Mouse (Mus musculus) ES-E14 (cell line): ENCODE data around the gene Iqsec2. TPM values are rescaled to one million over a fixed set of nuclear protein-coding genes. Genes with fewer than 3 reads are reported as not detected.

ENCODE experiments used
- DNase-seq: peaks from one replicate; pipeline ENCODE4 v3.0.0-alpha.2; 2013; ENCODE audit warnings: low read depth, low spot score
- H3K27ac ChIP-seq: 2 replicates; pipeline ENCODE4 v1.5.1; 2012; ENCODE audit warnings: low read depth, mild to moderate bottlenecking, low read length, moderate library complexity, mixed read lengths; ENCODE audit not compliant: poor library complexity, insufficient read depth, severe bottlenecking
- H3K36me3 ChIP-seq: 2 replicates; pipeline ENCODE4 v1.6.1; 2012; ENCODE audit warnings: mild to moderate bottlenecking, low read length, moderate library complexity, mixed read lengths; ENCODE audit not compliant: control insufficient read depth, poor library complexity, insufficient read depth, severe bottlenecking
- H3K4me1 ChIP-seq, 2 experiments: fragments of 150-350 bp in 1 of 2; sonication (generic) in 1 of 2; 2 replicates each; pipeline ENCODE4 v1.6.1; 2012; ENCODE audit warnings: low read length in 2 of 2, mild to moderate bottlenecking in 1 of 2, mixed read lengths in 1 of 2; ENCODE audit not compliant: control insufficient read depth in 2 of 2, insufficient read depth in 2 of 2, poor library complexity in 1 of 2
- H3K4me3 ChIP-seq, 2 experiments: fragments of 150-350 bp in 1 of 2; sonication (generic) in 1 of 2; 2 replicates each; pipeline ENCODE4 v1.5.1; 2012; ENCODE audit warnings: low read length in 2 of 2, low read depth in 1 of 2, mild to moderate bottlenecking in 1 of 2, mixed read lengths in 1 of 2; ENCODE audit not compliant: insufficient read depth in 1 of 2, poor library complexity in 1 of 2, severe bottlenecking in 1 of 2
- H3K9ac ChIP-seq: 2 replicates; pipeline ENCODE4 v1.6.1; 2012; ENCODE audit warnings: low read depth, mild to moderate bottlenecking, low read length, mixed read lengths; ENCODE audit not compliant: poor library complexity, insufficient read depth, severe bottlenecking
- H3K9me3 ChIP-seq: fragments of 150-350 bp; sonication (generic); 2 replicates; pipeline ENCODE4 v1.6.1; 2012; ENCODE audit warnings: low read depth, mild to moderate bottlenecking, low read length; ENCODE audit not compliant: control insufficient read depth, insufficient read depth
- CHD2 ChIP-seq: IDR thresholded peaks from 2 replicates; pipeline ENCODE4 v1.6.1; 2014; ENCODE audit warnings: mild to moderate bottlenecking, low read depth, low read length, inconsistent platforms
- HCFC1 ChIP-seq: IDR thresholded peaks from 2 replicates; pipeline ENCODE4 v1.6.1; 2012; ENCODE audit warnings: low read length, inconsistent platforms, borderline replicate concordance; ENCODE audit not compliant: insufficient read depth
- MAFK ChIP-seq: IDR thresholded peaks from 2 replicates; pipeline ENCODE4 v1.6.1; 2014; ENCODE audit warnings: mild to moderate bottlenecking, low read depth, low read length, inconsistent platforms; ENCODE audit not compliant: insufficient read depth
- ZC3H11A ChIP-seq: IDR thresholded peaks from 2 replicates; pipeline ENCODE4 v1.6.1; 2012; ENCODE audit warnings: low read depth, mild to moderate bottlenecking, inconsistent platforms, low read length, borderline replicate concordance
- ZNF384 ChIP-seq: IDR thresholded peaks from 2 replicates; pipeline ENCODE4 v1.6.1; 2012; ENCODE audit warnings: low read depth, low read length, inconsistent platforms
- in situ Hi-C, 2 experiments: fragments of 600-800 bp; cut with MboI; formaldehyde crosslinking; loops; one replicate each; pipeline ENCODE4 v1.15.1; 2025; ENCODE audit warnings: low sequenced_read_pairs in 2 of 2, inconsistent platforms in 1 of 2; ENCODE audit not compliant: unreplicated experiment in 2 of 2
- total RNA-seq: library from RNA; depleted of rRNA; stranded (reverse); fragments of 300-350 nt; gene quantifications from 2 replicates; pipeline ENCODE4 v1.2.3, GENCODE M21; 2012

The Iqsec2 gene
- total RNA-seq, 1 experiment, result 1.2 TPM

DNA sequence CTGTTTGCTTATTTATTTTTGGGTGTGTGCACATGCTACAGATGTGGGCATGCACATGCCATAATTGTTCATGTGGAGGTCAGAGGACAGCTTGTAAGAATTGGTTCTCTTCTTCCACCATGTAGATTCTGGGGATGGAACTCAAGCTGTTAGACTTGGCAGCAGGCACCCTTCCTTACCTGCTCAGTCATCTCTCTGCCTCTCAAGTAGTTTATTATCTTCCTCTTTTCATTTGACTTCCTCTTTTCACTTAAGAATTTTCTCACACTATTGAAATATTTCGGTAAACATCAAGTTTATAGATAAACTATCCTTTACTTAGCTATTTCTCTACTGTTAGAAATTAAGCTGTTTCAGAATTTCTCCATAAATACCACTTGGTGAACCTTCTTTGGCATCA lies 70.6 kb downstream of the Iqsec2 start:
- in situ Hi-C loops, result no loop called here
- Histone ChIP-seq H3K36me3 (no peaks in the 10 kb centered on the region), H3K27ac (no peak overlapping the region), H3K9ac (no peak overlapping the region), H3K4me3 (no peak overlapping the region), H3K4me1 (no peaks in the 10 kb centered on the region), H3K9me3 (no peaks in the 10 kb centered on the region)
- TF ChIP-seq ZC3H11A, result no peak
- no peak for TF ChIP-seq ZNF384
- no peak for TF ChIP-seq HCFC1
- TF ChIP-seq MAFK, result no peak
- TF ChIP-seq CHD2, result no peak
- no peak for DNase-seq

DNA sequence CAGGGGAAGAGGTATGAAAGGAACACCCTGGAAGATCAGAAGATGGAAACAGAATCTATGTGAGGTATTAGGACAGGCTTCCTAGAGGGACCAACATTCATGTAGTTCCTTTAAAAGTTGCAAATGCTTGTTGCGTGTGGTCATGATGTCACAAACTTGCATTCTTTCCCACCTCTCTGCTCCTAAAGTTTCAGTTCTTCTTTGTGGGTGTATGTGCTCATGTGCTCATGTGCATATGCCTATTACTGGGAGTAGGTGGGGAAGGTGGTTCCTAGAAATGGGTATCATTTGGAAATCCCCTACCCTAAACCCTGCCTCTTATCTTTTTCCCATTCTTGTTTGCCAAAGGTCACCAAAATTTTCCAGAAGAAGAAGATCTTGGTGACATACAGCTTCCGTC lies 74.5 kb downstream of the Iqsec2 start:
- no peak overlapping the region for H3K27ac ChIP-seq

DNA sequence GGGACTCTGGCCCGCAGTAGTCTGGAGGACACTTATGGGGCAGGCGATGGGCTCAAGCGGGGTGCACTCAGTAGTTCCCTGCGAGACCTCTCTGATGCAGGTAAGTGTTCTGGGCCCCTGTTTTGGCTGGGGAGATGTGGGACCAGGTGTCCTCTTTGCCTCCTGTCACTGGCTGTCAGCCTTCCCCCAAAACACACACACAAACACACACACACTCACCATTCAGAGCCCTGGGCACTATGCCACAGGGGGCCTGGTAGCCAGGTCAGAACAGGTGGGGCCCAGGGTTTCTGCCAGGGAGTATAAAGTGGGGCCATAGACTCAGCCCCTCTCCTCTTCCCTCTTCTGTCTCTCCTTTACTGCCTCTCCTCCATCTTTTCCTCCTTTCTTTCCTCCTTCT lies 77.7 kb downstream of the Iqsec2 start:
- in situ Hi-C loops, result no loop called here
- Histone ChIP-seq H3K36me3 (no peaks in the 10 kb centered on the region), H3K4me1 (no peaks in the 10 kb centered on the region), H3K4me3 (no peak overlapping the region), H3K9ac (no peak overlapping the region), H3K27ac (no peak overlapping the region), H3K9me3 (no peaks in the 10 kb centered on the region)
- no peak for TF ChIP-seq HCFC1
- no peak for TF ChIP-seq ZNF384
- TF ChIP-seq MAFK, result no peak
- no peak for TF ChIP-seq ZC3H11A
- no peak for TF ChIP-seq CHD2
- no peak for DNase-seq

More for the DNA sequence above, 74.5 kb downstream of the Iqsec2 start:
- DNase-seq, result no peak
- no peaks in the 10 kb centered on the region for H3K4me1 ChIP-seq
- no peak overlapping the region for H3K9ac ChIP-seq
- in situ Hi-C loops, result no loop called here
- no peak overlapping the region for H3K4me3 ChIP-seq
- no peak for TF ChIP-seq CHD2
- no peak for TF ChIP-seq HCFC1
- no peak for TF ChIP-seq ZNF384
- no peak for TF ChIP-seq MAFK
- TF ChIP-seq ZC3H11A, result no peak
- no peaks in the 10 kb centered on the region for H3K9me3 ChIP-seq
- no peaks in the 10 kb centered on the region for H3K36me3 ChIP-seq

DNA sequence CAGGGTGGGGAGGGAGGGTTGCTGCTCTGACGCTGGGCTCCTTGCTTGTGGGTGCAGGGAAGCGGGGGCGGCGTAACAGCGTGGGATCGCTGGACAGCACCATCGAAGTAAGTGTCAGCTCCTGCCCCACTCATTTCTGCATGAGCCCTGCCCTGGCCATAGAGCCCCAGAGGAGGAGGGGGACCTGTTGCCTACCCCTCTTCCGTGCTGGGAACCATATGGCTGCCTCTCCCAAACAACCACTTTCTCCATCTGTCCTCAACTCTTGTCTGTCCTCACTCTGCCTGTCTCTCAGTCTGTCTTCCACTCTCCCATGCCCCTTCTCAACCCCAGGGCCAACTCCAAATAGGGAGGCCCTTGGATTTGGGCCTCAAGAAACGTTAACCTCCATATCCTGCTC lies 78.2 kb downstream of the Iqsec2 start:
- Histone ChIP-seq H3K9me3 (no peaks in the 10 kb centered on the region), H3K36me3 (no peaks in the 10 kb centered on the region), H3K27ac (no peak overlapping the region), H3K9ac (no peak overlapping the region), H3K4me1 (no peaks in the 10 kb centered on the region), H3K4me3 (no peak overlapping the region)
- DNase-seq, result no peak
- TF ChIP-seq MAFK (no peak), HCFC1 (no peak), CHD2 (no peak)
- in situ Hi-C loops, result no loop called here

DNA sequence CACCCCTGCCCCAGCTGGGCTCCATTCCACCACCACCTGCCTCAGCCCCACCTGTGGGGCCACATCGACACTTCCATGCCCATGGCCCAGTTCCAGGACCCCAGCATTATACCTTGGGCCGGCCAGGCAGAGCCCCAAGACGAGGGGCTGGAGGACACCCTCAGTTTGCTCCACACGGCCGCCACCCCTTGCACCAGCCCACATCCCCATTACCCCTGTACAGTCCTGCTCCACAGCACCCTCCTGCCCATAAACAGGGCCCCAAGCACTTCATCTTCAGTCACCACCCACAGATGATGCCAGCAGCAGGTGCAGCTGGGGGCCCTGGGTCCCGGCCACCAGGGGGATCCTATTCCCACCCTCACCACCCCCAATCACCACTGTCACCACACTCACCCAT lies 79.2 kb downstream of the Iqsec2 start:
- H3K9me3 ChIP-seq, result no peaks in the 10 kb centered on the region

More for the DNA sequence above, 79.2 kb downstream of the Iqsec2 start:
- in situ Hi-C loops, result no loop called here
- Histone ChIP-seq H3K27ac (no peak overlapping the region), H3K4me3 (no peak overlapping the region), H3K9ac (no peak overlapping the region), H3K4me1 (no peaks in the 10 kb centered on the region), H3K36me3 (no peaks in the 10 kb centered on the region)
- DNase-seq, result no peak
- TF ChIP-seq CHD2, result no peak
- no peak for TF ChIP-seq ZNF384
- TF ChIP-seq MAFK, result no peak
- no peak for TF ChIP-seq HCFC1
